In the genomic region with DNA sequence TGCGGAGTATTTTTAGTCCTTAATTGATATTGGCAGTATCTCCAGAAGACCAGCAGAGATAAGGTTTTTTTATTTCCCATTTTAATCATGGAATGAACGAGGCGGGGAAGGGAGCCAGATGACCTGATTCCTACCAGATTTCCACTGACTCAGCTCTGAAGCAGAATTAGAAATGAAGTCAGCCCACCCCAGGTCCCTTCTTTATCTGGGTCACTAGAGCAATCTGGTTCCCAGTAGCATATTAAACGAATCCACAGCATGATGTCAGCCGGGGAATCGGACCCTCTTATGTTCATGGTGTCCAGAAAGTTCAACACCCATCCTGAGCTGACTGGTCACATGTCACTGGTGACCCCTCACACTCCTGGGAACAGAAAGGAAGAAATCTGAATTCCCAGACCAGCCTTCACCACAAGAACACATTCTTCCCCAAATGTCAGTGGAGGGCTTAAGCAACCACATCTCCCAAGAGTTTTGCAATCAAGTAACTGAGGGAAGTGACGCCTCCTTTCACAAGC, we compare ENCODE assay signal across 8 mouse cellular contexts.
DNase-seq lines count a peak whose midpoint lies in the region; ATAC-seq lines count a peak whose summit lies in the region.

No protein-coding gene starts in this region.

- no peaks in the 10 kb centered on the region for H3K36me3 ChIP-seq in liver, embryonic 16.5 days (ENCODE audit: control insufficient read depth, insufficient read depth)

- H3K4me2 ChIP-seq in liver, embryonic 16.5 days (ENCODE audit: low read depth, low read length), result no peak overlapping the region

- no peak overlapping the region for H3K4me3 ChIP-seq in liver, embryonic 16.5 days (ENCODE audit: low read depth, low read length)

- no peaks in the 10 kb centered on the region for H3K4me1 ChIP-seq in liver, embryonic 16.5 days (ENCODE audit: control insufficient read depth, low read depth, low read length)

- 0 out of 2 replicates have a peak, but pooled peaks have one; percentile 19 for ATAC-seq in liver, embryonic 16.5 days (ENCODE audit: low read depth)

- no peaks in the 10 kb centered on the region for H3K27me3 ChIP-seq in liver, embryonic 16.5 days (ENCODE audit: control insufficient read depth, insufficient read depth, low read depth, low read length)

- intact Hi-C loops in heart, postnatal 10 days (cut with DNase I), result no loop called here

- H3K9me3 ChIP-seq in liver, embryonic 16.5 days (replicated peaks; ENCODE audit: control insufficient read depth, low read length), result no peaks in the 10 kb centered on the region

- no peak overlapping the region for H3K27ac ChIP-seq in liver, embryonic 16.5 days (ENCODE audit: low read length)

- WGBS in liver, embryonic 16.5 days (ENCODE audit: insufficient replicate concordance), result 46% methylated on average over 7 of the region's 7 CpGs

- no peak for DNase-seq in liver
- DNase-seq in cerebellum, adult 8-10 months, result peak; percentile 26
- DNase-seq in heart, postnatal 10 days, result peak; percentile 64 to 79
- peak; percentile 25 to 40 for DNase-seq in monocyte, adult 2 months (ENCODE audit: low read depth in 1 of 2, low spot score in 2 of 2)
- no peak for DNase-seq in ovary, postnatal 14 days (ENCODE audit: low spot score)
- DNase-seq in testis, postnatal 14 days (ENCODE audit: low spot score), result no peak
- DNase-seq in left cerebral cortex, adult 8-10 months (ENCODE audit: low spot score in 2 of 2), result no peak

- no peak overlapping the region for H3K9ac ChIP-seq in liver, embryonic 16.5 days (ENCODE audit: low read depth, low read length)

Comparison
In these comparisons a context has a peak if more than half of its experiments do, and no peak if none do; other contexts are left out.
1. DNase-seq: peak in cerebellum, adult 8-10 months (single experiment), heart, postnatal 10 days (2 of 2) and monocyte, adult 2 months (2 of 2); none in liver (single experiment), ovary, postnatal 14 days (single experiment), testis, postnatal 14 days (single experiment) and left cerebral cortex, adult 8-10 months (0 of 2).